Comparison of ENCODE assay signal across 8 mouse cellular contexts in the genomic region with DNA sequence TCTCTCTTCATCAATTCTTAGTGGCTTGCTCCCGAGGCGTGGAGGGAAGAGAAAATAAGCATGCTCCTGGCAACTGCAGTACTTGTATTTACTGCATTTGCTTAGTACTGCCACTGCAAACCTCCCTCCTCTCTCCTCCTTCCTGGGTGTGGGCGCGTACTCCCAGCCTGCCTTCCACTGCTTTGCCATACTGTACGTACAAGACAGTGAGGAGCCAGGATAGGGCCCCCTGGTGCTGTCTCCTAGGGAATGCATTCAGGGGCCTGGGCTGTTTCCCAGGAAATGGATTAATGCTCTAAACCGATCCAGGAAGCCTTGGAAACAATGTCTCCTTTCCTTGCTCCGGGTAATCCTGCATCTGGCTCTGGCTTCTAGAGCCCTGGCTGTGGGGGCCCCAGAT. TPM values are rescaled to one million over a fixed set of nuclear protein-coding genes. Genes with fewer than 3 reads are reported as not detected.
DNase-seq lines count a peak whose midpoint lies in the region; ATAC-seq lines count a peak whose summit lies in the region.

No protein-coding gene starts in this region.

- H3K27me3 ChIP-seq in forebrain, embryonic 12.5 days, result peaks cover 16% of the 10 kb centered on the region
- H3K27me3 ChIP-seq in neural tube, embryonic 13.5 days, result no peaks in the 10 kb centered on the region
- H3K27me3 ChIP-seq in limb, embryonic 10.5 days (ENCODE audit: low read depth, poor library complexity, severe bottlenecking), result peaks cover 57% of the 10 kb centered on the region

- H3K9me3 ChIP-seq in forebrain, embryonic 12.5 days, result no peaks in the 10 kb centered on the region
- no peaks in the 10 kb centered on the region for H3K9me3 ChIP-seq in neural tube, embryonic 13.5 days
- no peaks in the 10 kb centered on the region for H3K9me3 ChIP-seq in limb, embryonic 10.5 days (replicated peaks)

- H3K4me2 ChIP-seq in forebrain, embryonic 12.5 days, result peak overlapping the region; percentile 30
- H3K4me2 ChIP-seq in neural tube, embryonic 13.5 days, result peak overlapping the region; percentile 41

- ATAC-seq in forebrain, embryonic 12.5 days (ENCODE audit: low FRiP score), result 0 out of 2 replicates have a peak, but pooled peaks have one; percentile 23
- peak; percentile 38 for ATAC-seq in neural tube, embryonic 13.5 days (ENCODE audit: low read depth)

- H3K4me1 ChIP-seq in forebrain, embryonic 12.5 days, result peaks cover 29% of the 10 kb centered on the region
- peaks cover 58% of the 10 kb centered on the region for H3K4me1 ChIP-seq in neural tube, embryonic 13.5 days (replicated peaks)
- peaks cover 16% of the 10 kb centered on the region for H3K4me1 ChIP-seq in limb, embryonic 10.5 days

- no peak overlapping the region; the same call in 1 of the 2 replicates for H3K4me3 ChIP-seq in forebrain, embryonic 12.5 days (replicated peaks)
- 0 out of 2 replicates have a peak overlapping the region, but pooled peaks have one; percentile 12 for H3K4me3 ChIP-seq in neural tube, embryonic 13.5 days
- H3K4me3 ChIP-seq in limb, embryonic 10.5 days, result no peak overlapping the region

- H3K36me3 ChIP-seq in forebrain, embryonic 12.5 days (replicated peaks), result no peaks in the 10 kb centered on the region
- H3K36me3 ChIP-seq in neural tube, embryonic 13.5 days, result no peaks in the 10 kb centered on the region
- no peaks in the 10 kb centered on the region for H3K36me3 ChIP-seq in limb, embryonic 10.5 days

- intact Hi-C loops in heart, postnatal 36 days (cut with DNase I), result no loop called here

- H3K9ac ChIP-seq in forebrain, embryonic 12.5 days, result no peak overlapping the region
- peak overlapping the region; percentile 28 for H3K9ac ChIP-seq in neural tube, embryonic 13.5 days

- H3K27ac ChIP-seq in forebrain, embryonic 12.5 days, result peak overlapping the region; percentile 73
- peak overlapping the region; percentile 88 for H3K27ac ChIP-seq in neural tube, embryonic 13.5 days (replicated peaks)
- no peak overlapping the region for H3K27ac ChIP-seq in limb, embryonic 10.5 days

- 19% methylated on average over 7 of the region's 7 CpGs for whole genome bisulfite sequencing in forebrain, embryonic 12.5 days
- WGBS in neural tube, embryonic 13.5 days, result 11% methylated on average over 7 of the region's 7 CpGs
- WGBS in limb, embryonic 10.5 days, result 42% methylated on average over 7 of the region's 7 CpGs

- DNase-seq in cerebellum, adult 8-10 months, result peak; percentile 24
- no peak for DNase-seq in cerebellum, adult 18-20 months
- peak; percentile 83 to 85 for DNase-seq in layer of hippocampus, adult 8-10 months (ENCODE audit: low spot score in 2 of 2)
- no peak for DNase-seq in limb, embryonic 10.5 days (ENCODE audit: low spot score)
- DNase-seq in heart, postnatal 36 days, result no peak
- no peak for DNase-seq in natural killer cell, adult 2 months (ENCODE audit: low spot score in 2 of 2)

RNA-seq across cellular contexts. Expression of gene Brsk2, which starts 3.6 kb away (rescaled TPM):
- polyA plus RNA-seq in forebrain, embryonic 12.5 days (2016; fragmentation: Nextera tagmentation; extraction: Ambion mirVana), result 19.8 and 20.2 TPM in 2 replicates
- 100 to 1,000 TPM; 158 to 183 (median 169) TPM for total RNA-seq in layer of hippocampus, adult 8-10 months (2022)
- polyA plus RNA-seq in neural tube, embryonic 13.5 days (2015; fragmentation: Nextera tagmentation; extraction: Ambion mirVana), result 20.1 and 20.6 TPM in 2 replicates
- 0.43 and 0.64 TPM in 2 replicates for polyA plus RNA-seq in limb, embryonic 10.5 days (2016; fragmentation: Nextera tagmentation; extraction: Ambion mirVana)
- total RNA-seq in heart, postnatal 36 days (2021), result under 1 TPM; 0.19 to 0.25 TPM

RNA-seq across cellular contexts. Expression of gene Tollip, which starts 27.6 kb away (rescaled TPM):
- 69.2 and 76.2 TPM in 2 replicates for polyA plus RNA-seq in forebrain, embryonic 12.5 days (2016; fragmentation: Nextera tagmentation; extraction: Ambion mirVana)
- total RNA-seq in layer of hippocampus, adult 8-10 months (2022), result 100 to 1,000 TPM; 102 to 118 (median 106) TPM
- polyA plus RNA-seq in neural tube, embryonic 13.5 days (2015; fragmentation: Nextera tagmentation; extraction: Ambion mirVana), result 66.8 and 68.9 TPM in 2 replicates
- polyA plus RNA-seq in limb, embryonic 10.5 days (2016; fragmentation: Nextera tagmentation; extraction: Ambion mirVana), result 41.1 and 45.7 TPM in 2 replicates
- 10 to 100 TPM; 54.6 to 58.0 TPM for total RNA-seq in heart, postnatal 36 days (2021)

Comparison
In these comparisons a context has a peak if more than half of its experiments do, and no peak if none do; other contexts are left out.
1. DNase-seq: peak in cerebellum, adult 8-10 months (single experiment) and layer of hippocampus, adult 8-10 months (2 of 2); none in cerebellum, adult 18-20 months (0 of 2), limb, embryonic 10.5 days (single experiment), heart, postnatal 36 days (0 of 2) and natural killer cell, adult 2 months (0 of 2).
2. RNA of gene Brsk2, which starts 3.6 kb away (polyA plus RNA-seq): 20.1 to 20.6 TPM in neural tube, embryonic 13.5 days and 19.8 to 20.2 TPM in forebrain, embryonic 12.5 days; 0.43 to 0.64 TPM in limb, embryonic 10.5 days; every median in the first group is over 10 times any median in the second.